Mouse (Mus musculus) thymus, adult 2 months (tissue): ENCODE results near the gene Map3k14.
"Not testable (repeated sequence)": the region's sequence is repeated elsewhere in the genome, so short reads cannot be mapped to it uniquely, and the experiment has no call there.

Experiments
- CTCF ChIP-seq: fragments of 200-500 bp; IDR thresholded peaks from 2 replicates; pipeline ENCODE4 v1.5.1; 2012; ENCODE audit warnings: mild to moderate bottlenecking, control low read depth, low read length, moderate library complexity, borderline replicate concordance; ENCODE audit not compliant: control insufficient read depth, poor library complexity, insufficient read depth; ENCODE audit errors: extremely low read depth
- POLR2A ChIP-seq: fragments of 200-500 bp; IDR thresholded peaks from 2 replicates; pipeline ENCODE4 v1.6.1; 2012; ENCODE audit warnings: mild to moderate bottlenecking, low read length, control low read depth, moderate library complexity; ENCODE audit not compliant: control insufficient read depth, poor library complexity, insufficient read depth; ENCODE audit errors: extremely low read depth

GRCm38 (mm10) chr11:103290841-103291240 lies 23.6 kb upstream of the Map3k14 start:
- not testable (repeated sequence) for TF ChIP-seq CTCF, POLR2A
